Mouse (Mus musculus) T-helper 17 cell (primary cell): ENCODE measurements at regions not wholly inside any gene's neighbourhood (a gene's known extent, or its start where the extent isn't known, plus 50 kb on each side); places are given as distances from the start of the nearest gene placed in this dataset.

Experiments
- in situ Hi-C, 2 experiments: fragments of 300-600 bp; cut with MboI, MseI; formaldehyde crosslinking; loops; 1 replicate in 1 of 2; 2 replicates in 1 of 2; pipeline ENCODE4 v1.15.1; 2025; ENCODE audit warnings: high pct_unique_total_duplicates in 2 of 2

- in situ Hi-C loops = no loop called here
Observed at GRCm38 (mm10) chr1:126922231-126922630, 91.6 kb upstream of the Nckap5 start.

GRCm38 (mm10) chr1:126918876-126919275 is 88.3 kb upstream of the Nckap5 start:
- in situ Hi-C loops = loop anchor here (5.0 to 10.0 kb wide), 2 partner anchors 58 to 1526 kb away; no protein-coding TSS in a partner anchor

DNA sequence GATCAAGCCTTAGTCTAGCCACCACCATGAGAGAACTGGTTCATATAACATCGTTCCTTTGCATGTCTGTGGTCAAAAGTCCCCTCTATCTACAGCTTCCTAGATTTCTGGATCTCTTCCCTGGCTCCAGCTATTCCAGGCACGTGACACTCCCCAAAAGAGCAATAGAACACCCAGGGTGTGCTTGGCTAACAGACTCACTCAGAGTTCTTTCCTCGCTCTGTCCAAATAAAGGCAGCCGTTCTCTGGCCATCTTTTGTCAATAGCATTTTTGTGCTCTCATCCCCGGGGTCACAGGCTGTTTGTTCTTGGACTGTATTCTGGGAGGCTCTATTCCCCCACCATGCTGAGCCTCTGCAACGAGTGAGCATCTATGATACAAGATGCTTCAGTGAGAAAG is 87.3 kb upstream of the Nckap5 start:
- in situ Hi-C loops = loop anchor here (5.0 to 10.0 kb wide), 2 partner anchors 59 to 1527 kb away; no protein-coding TSS in a partner anchor

DNA sequence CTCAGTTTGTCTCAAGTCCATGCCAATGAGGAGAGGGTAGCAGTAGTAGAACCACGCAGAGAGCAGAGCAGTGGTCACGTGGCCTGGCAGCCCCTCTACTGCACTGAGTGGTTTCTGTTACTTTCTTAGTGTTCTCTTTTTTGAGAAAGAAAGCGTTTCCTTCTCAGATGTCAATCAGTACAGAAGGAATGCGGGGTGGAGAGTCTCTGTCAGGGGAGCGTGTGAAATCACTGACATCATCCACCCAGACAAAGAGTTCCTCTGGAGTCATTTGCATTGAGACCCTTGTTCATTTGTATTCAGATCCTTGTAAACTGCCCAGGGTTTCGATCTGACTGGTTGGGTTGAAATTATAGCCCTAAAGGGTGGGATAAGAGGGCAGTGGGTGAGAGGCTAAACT is 85.8 kb upstream of the Nckap5 start:
- in situ Hi-C loops = loop anchor here (5.0 to 10.0 kb wide), 2 partner anchors 61 to 1528 kb away; no protein-coding TSS in a partner anchor

- in situ Hi-C loops = loop anchor here in 1 of 2 experiments (10.0 kb wide), 1 partner anchor 1533 kb away; no protein-coding TSS in a partner anchor
Observed at GRCm38 (mm10) chr1:126911277-126912060, 80.9 kb upstream of the Nckap5 start.

DNA sequence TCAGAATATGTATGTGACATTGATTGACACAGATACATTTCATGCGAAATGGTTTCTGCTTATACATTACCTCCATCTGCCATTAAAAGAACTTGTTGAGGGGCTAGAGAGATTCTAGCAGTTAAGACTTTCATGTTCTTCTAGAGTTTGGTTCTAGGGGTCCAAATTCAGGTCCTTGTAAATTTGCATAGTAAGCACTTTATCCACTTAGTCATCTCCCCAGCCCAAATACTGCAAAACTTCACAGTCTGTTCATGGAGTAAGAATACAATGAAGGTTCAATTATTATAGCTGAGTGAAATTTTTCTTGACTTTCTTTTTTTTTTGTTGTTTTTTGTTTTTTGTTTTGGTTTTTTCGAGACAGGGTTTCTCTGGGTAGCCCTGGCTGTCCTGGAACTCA is 76.8 kb upstream of the Nckap5 start:
- in situ Hi-C loops = no loop called here

DNA sequence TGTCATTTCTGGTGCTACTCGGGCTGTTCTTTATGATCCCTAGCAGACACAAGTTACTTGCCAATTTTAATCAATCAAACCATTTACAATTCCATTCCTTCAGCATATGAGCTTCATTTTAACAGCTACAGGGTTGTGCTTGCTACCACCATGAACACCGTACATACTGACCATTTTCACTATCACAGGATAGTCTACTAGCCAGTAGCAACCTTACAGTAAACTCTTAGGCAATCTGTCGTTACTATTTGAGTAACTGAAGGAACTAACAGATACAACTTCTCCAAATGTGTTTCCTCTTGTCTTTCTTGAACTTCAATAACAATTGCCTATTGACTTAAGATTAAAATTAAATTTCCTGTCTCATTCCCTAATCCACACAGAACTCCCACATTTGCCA is 67.9 kb upstream of the Nckap5 start:
- in situ Hi-C loops = no loop called here

GRCm38 (mm10) chr1:126896895-126897294 is 66.3 kb upstream of the Nckap5 start:
- in situ Hi-C loops = no loop called here

DNA sequence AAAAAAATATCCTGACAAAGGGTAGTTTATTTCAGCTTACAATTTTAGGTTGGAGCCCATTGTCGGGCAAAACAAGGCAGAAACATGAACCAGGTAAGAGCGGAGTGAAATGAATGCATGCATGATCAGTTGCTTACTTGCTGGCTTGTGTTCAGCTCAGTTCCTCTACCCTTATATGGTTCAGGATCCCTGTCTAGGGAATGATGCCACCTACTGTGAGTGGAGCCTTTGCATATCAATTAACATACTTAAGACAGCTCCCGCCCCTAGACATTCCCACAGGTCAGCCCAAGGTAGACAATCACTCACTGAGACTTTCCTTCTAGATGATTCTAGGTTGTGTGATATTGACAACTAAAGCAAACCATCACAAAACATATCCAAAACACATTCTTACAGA is 50.2 kb upstream of the Nckap5 start:
- in situ Hi-C loops = no loop called here
